Mouse (Mus musculus): ENCODE data around the gene 1500009L16Rik.

- TF ChIP-seq POLR2A (IDR thresholded peaks at IDR 0.05; ENCODE audit: extremely low read depth, insufficient read depth, low read length), result no peak
- TF ChIP-seq CTCF (IDR thresholded peaks at IDR 0.05; ENCODE audit: low read depth, low read length), result no peak
These were observed 3.7 kb upstream of the 1500009L16Rik start for GRCm38 (mm10) chr10:83718855-83719474.
